Mouse (Mus musculus) stomach, postnatal 0 days (tissue): ENCODE data around the gene Cyp2ab1.

Experiments used
- CTCF ChIP-seq: IDR thresholded peaks from 2 replicates; pipeline ENCODE4 v1.5.1; 2016; ENCODE audit warnings: antibody characterized with exemption, low read depth, mild to moderate bottlenecking, moderate library complexity
- EP300 ChIP-seq: optimal IDR thresholded peaks from 2 replicates; pipeline ENCODE3; 2016; ENCODE audit warnings: antibody characterized with exemption

- no peak for TF ChIP-seq CTCF
- TF ChIP-seq EP300 = no peak
Measured at GRCm38 (mm10) chr16:20328306-20328705, 3.1 kb upstream of the Cyp2ab1 start.
